Mouse (Mus musculus) embryonic facial prominence, embryonic 14.5 days (tissue): ENCODE measurements at regions not wholly inside any gene's neighbourhood (a gene's known extent, or its start where the extent isn't known, plus 50 kb on each side); places are given as distances from the start of the nearest gene placed in this dataset.

ENCODE experiments used
- ATAC-seq: fragments of 200-750 bp; cut with Nextera tagmentation; 2 replicates; pipeline ENCODE4 v1.8.0; 2017; ENCODE audit warnings: low read depth, moderate number of reproducible peaks, moderate TSS enrichment
- DNase-seq: peaks from one replicate; pipeline ENCODE4 v3.0.0-alpha.2; 2015; ENCODE audit warnings: low spot score
- H3K27ac ChIP-seq: fragments of 300-500 bp; sonication (generic); replicated peaks from 2 replicates; pipeline ENCODE4 v1.5.1; 2014; ENCODE audit warnings: low read depth, mild to moderate bottlenecking, low read length, moderate library complexity
- H3K27me3 ChIP-seq: fragments of 300-500 bp; sonication (generic); replicated peaks from 2 replicates; pipeline ENCODE4 v1.6.1; 2014; ENCODE audit warnings: low read length; ENCODE audit not compliant: control insufficient read depth, insufficient read depth
- H3K36me3 ChIP-seq: fragments of 300-500 bp; sonication (generic); 2 replicates; pipeline ENCODE4 v1.6.1; 2014; ENCODE audit warnings: low read length, mixed read lengths; ENCODE audit not compliant: control insufficient read depth, insufficient read depth
- H3K4me1 ChIP-seq: fragments of 300-500 bp; sonication (generic); 2 replicates; pipeline ENCODE4 v1.6.1; 2014; ENCODE audit warnings: antibody characterized with exemption, low read length; ENCODE audit not compliant: control insufficient read depth, insufficient read depth
- H3K4me2 ChIP-seq: fragments of 300-500 bp; sonication (generic); 2 replicates; pipeline ENCODE4 v1.6.1; 2014; ENCODE audit warnings: low read depth, mild to moderate bottlenecking, low read length, moderate library complexity, mixed read lengths
- H3K4me3 ChIP-seq: fragments of 300-500 bp; sonication (generic); 2 replicates; pipeline ENCODE4 v1.5.1; 2014; ENCODE audit warnings: low read depth, mild to moderate bottlenecking, low read length
- H3K9ac ChIP-seq: fragments of 300-500 bp; sonication (generic); 2 replicates; pipeline ENCODE4 v1.6.1; 2014; ENCODE audit warnings: low read depth, mild to moderate bottlenecking, low read length, moderate library complexity, mixed read lengths
- H3K9me3 ChIP-seq: fragments of 300-500 bp; sonication (generic); 2 replicates; pipeline ENCODE4 v1.6.1; 2016; ENCODE audit warnings: low read length; ENCODE audit not compliant: control insufficient read depth
- WGBS: fragments of 180-500 bp; shearing (Covaris S2); extraction: QIAGEN DNeasy Blood & Tissue Kit; methylation state at CpG from one replicate; pipeline ENCODE4 v1.1.7; 2014; 5-methylcytosine and 5-hydroxymethylcytosine counted together

DNA sequence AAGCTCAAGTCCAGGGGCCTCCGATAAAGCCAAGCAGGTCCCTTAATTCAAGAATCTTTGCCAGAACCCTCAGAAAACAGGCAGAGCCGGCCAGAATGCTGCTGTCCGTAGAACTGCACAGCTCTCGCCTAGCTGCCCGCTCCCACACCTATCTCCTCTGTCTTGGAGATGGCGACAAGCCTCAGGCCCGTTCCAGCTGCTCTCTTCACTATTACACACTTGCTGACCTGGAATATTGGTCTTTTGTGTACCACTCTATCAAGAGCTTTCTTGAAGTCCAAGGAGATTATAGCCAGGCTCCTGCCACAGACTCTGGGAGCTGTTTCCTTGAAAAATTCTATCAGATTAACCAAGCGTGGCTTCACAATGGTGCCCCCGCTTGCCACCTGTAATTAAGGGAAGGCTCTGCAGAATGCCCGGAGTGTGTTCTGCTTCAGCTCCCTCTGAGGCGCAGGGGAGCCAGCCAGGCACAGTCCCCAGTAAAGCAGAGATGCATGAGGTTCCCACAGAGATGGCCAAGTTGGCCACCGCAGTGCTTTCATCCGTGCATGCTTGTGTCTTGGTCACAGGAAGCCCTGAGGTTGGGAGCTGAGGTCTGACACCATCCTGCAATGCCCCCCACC is 496.8 kb downstream of the Cdh26 start:
- 0 out of 2 replicates have a peak, but pooled peaks have one; percentile 26 for ATAC-seq
- no peak for DNase-seq
- H3K4me3 ChIP-seq, result no peak overlapping the region

DNA sequence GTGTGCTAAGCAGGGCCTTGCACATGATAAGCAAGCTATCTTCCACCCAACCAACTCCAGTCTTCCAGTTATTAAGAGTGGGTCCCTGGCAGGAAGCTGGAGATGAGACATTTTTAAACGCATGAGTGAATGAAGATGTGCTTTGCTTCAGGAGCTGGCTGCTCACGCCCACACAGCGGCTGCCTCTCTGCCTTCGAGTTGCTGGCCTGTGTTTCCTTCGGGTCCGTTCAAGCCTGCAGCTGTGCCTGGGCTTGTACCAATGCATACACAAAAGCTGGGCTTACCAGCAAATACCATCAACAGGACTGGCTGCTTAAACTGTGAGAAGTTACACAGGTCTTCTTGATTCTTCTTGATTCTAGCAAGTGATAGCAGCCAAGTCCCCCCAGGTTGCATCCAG is 498.7 kb downstream of the Cdh26 start:
- no peak overlapping the region for H3K27ac ChIP-seq
- H3K27me3 ChIP-seq, result no peaks in the 10 kb centered on the region
- no peaks in the 10 kb centered on the region for H3K36me3 ChIP-seq
- no peak for ATAC-seq
- WGBS, result 61% methylated on average over 6 of the region's 6 CpGs
- DNase-seq, result peak; percentile 63
- no peak overlapping the region for H3K9ac ChIP-seq
- no peak overlapping the region for H3K4me3 ChIP-seq
- no peaks in the 10 kb centered on the region for H3K9me3 ChIP-seq
- H3K4me2 ChIP-seq, result no peak overlapping the region
- no peaks in the 10 kb centered on the region for H3K4me1 ChIP-seq

More for the DNA sequence above, 496.8 kb downstream of the Cdh26 start:
- Histone ChIP-seq H3K9ac (no peak overlapping the region), H3K36me3 (no peaks in the 10 kb centered on the region), H3K27me3 (no peaks in the 10 kb centered on the region), H3K27ac (no peak overlapping the region), H3K9me3 (no peaks in the 10 kb centered on the region), H3K4me2 (no peak overlapping the region), H3K4me1 (no peaks in the 10 kb centered on the region)
- 71% methylated on average over 13 of the region's 13 CpGs for WGBS

GRCm38 (mm10) chr2:178930125-178930524 is 499.8 kb downstream of the Cdh26 start:
- DNase-seq, result no peak
- WGBS, result 70% methylated on average over 2 of the region's 2 CpGs

GRCm38 (mm10) chr2:178948471-178948870 is 493.8 kb upstream of the Cdh4 start:
- ATAC-seq, result 0 out of 2 replicates have a peak, but pooled peaks have one; percentile 16
- no peak overlapping the region for H3K4me3 ChIP-seq
- H3K9me3 ChIP-seq, result no peaks in the 10 kb centered on the region
- H3K9ac ChIP-seq, result no peak overlapping the region
- DNase-seq, result no peak
- H3K4me1 ChIP-seq, result no peaks in the 10 kb centered on the region
- H3K36me3 ChIP-seq, result no peaks in the 10 kb centered on the region
- no peak overlapping the region for H3K27ac ChIP-seq
- H3K4me2 ChIP-seq, result no peak overlapping the region
- WGBS, result 66% methylated on average over 6 of the region's 6 CpGs
- no peaks in the 10 kb centered on the region for H3K27me3 ChIP-seq

More at GRCm38 (mm10) chr2:178930125-178930524, 499.8 kb downstream of the Cdh26 start:
- Histone ChIP-seq H3K27me3 (no peaks in the 10 kb centered on the region), H3K4me3 (no peak overlapping the region), H3K4me2 (no peak overlapping the region), H3K9me3 (no peaks in the 10 kb centered on the region), H3K9ac (no peak overlapping the region), H3K36me3 (no peaks in the 10 kb centered on the region), H3K4me1 (no peaks in the 10 kb centered on the region), H3K27ac (no peak overlapping the region)
- no peak for ATAC-seq

GRCm38 (mm10) chr2:178949103-178949502 is 493.1 kb upstream of the Cdh4 start:
- Histone ChIP-seq H3K36me3 (no peaks in the 10 kb centered on the region), H3K9me3 (no peaks in the 10 kb centered on the region), H3K9ac (no peak overlapping the region), H3K27ac (no peak overlapping the region), H3K4me2 (no peak overlapping the region), H3K4me3 (no peak overlapping the region), H3K4me1 (no peaks in the 10 kb centered on the region), H3K27me3 (no peaks in the 10 kb centered on the region)
- DNase-seq, result no peak
- WGBS, result 15% methylated on average over 3 of the region's 4 CpGs
- ATAC-seq, result peak; percentile 53; the same call in 1 of the 2 replicates

DNA sequence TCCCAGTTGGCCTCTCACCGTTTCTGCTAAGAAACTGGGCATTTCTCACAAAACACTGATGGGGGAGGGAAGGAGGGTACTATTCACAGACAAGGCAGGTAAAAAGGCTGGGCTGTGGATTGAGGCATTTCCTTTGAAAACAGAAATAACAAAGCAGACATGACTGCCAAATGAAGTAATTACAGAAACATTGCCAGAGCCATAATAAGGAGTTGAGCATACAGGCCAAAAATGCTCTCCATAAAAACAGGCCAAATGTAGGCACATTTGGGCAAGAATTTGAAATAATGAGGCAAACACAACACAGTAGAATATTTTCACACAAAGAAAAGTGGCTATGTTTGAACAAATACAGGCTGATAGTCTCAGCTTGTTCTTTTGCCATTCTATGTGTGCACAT is 491.9 kb upstream of the Cdh4 start:
- no peak overlapping the region for H3K27ac ChIP-seq
- WGBS, result 28% methylated on average over 1 of the region's 1 CpGs
- H3K9me3 ChIP-seq, result no peaks in the 10 kb centered on the region
- no peak overlapping the region for H3K4me2 ChIP-seq
- no peak overlapping the region for H3K9ac ChIP-seq
- DNase-seq (no peak), ATAC-seq (no peak)
- no peaks in the 10 kb centered on the region for H3K36me3 ChIP-seq
- no peak overlapping the region for H3K4me3 ChIP-seq
- no peaks in the 10 kb centered on the region for H3K4me1 ChIP-seq
- no peaks in the 10 kb centered on the region for H3K27me3 ChIP-seq

- no peaks in the 10 kb centered on the region for H3K27me3 ChIP-seq
- H3K4me3 ChIP-seq, result no peak overlapping the region
- no peak overlapping the region for H3K27ac ChIP-seq
- 60% methylated on average over 2 of the region's 2 CpGs for WGBS
- ATAC-seq (no peak), DNase-seq (peak; percentile 50)
- no peaks in the 10 kb centered on the region for H3K9me3 ChIP-seq
- no peaks in the 10 kb centered on the region for H3K36me3 ChIP-seq
- H3K9ac ChIP-seq, result no peak overlapping the region
- H3K4me1 ChIP-seq, result no peaks in the 10 kb centered on the region
- H3K4me2 ChIP-seq, result no peak overlapping the region
These were observed 487.7 kb upstream of the Cdh4 start for GRCm38 (mm10) chr2:178954420-178955067.

GRCm38 (mm10) chr2:178958829-178959228 is 483.4 kb upstream of the Cdh4 start:
- Histone ChIP-seq H3K4me2 (no peak overlapping the region), H3K27me3 (no peaks in the 10 kb centered on the region), H3K4me3 (no peak overlapping the region), H3K36me3 (no peaks in the 10 kb centered on the region), H3K9ac (no peak overlapping the region), H3K9me3 (no peaks in the 10 kb centered on the region), H3K27ac (no peak overlapping the region), H3K4me1 (no peaks in the 10 kb centered on the region)
- DNase-seq (peak; percentile 52), ATAC-seq (no peak; the same call in 1 of the 2 replicates)
- WGBS, result 41% methylated on average over 10 of the region's 10 CpGs

GRCm38 (mm10) chr2:178959603-178960002 is 482.6 kb upstream of the Cdh4 start:
- H3K36me3 ChIP-seq, result no peaks in the 10 kb centered on the region
- H3K9me3 ChIP-seq, result no peaks in the 10 kb centered on the region
- H3K4me3 ChIP-seq, result no peak overlapping the region
- DNase-seq, result no peak
- no peak for ATAC-seq
- H3K9ac ChIP-seq, result no peak overlapping the region
- 63% methylated on average over 6 of the region's 6 CpGs for WGBS
- H3K4me2 ChIP-seq, result no peak overlapping the region
- no peaks in the 10 kb centered on the region for H3K27me3 ChIP-seq
- no peaks in the 10 kb centered on the region for H3K4me1 ChIP-seq
- no peak overlapping the region for H3K27ac ChIP-seq
